Mouse (Mus musculus): ENCODE measurements around the gene Pkp1.

Gene Pkp1

DNA sequence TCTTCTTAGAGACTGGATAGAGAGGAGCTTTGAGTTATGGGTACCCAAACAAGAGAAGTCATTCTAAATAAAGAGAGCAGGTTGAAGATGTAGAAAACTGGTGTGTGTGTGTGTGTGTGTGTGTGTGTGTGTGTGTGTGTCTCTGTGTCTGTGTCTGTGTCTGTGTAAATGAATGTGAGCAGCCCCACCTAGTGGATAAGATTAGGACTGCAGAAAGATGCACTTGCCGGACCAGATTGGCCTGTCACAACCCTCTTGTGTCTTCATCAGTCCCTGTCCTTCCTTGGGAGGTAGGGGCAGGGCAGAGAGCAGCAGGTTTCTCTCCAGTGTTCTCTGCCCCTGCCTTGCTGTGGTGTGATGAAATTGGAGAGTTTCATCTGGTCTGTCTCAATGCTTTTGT, 90.1 kb downstream of the Pkp1 start:
- DNase-seq (ENCODE audit: low spot score in 2 of 2): peak; percentile 49 to 56

DNA sequence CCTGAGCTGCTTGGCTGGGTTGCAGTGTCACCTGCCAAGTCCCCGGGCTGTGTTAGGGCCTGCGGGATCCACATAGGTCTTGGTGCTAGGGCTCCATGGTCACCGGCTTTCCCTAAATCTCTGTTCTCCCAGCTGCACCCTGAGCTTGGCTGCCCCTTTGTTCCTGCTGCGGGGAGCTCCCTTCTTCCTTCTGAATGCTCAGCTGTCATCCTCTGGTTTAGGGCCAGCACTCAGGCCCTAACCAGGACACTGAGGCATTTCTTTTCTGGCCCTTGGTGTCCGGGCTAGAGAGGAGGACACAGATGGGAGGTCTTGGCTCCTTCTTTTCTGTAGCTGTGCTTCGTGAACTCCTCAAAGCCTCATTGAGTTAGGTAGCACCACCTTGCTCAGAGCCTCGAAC, 97.2 kb downstream of the Pkp1 start:
- DNase-seq (ENCODE audit: low spot score in 2 of 2): no peak

Measured in right cerebral cortex, adult 2 months (tissue).